Mouse (Mus musculus) forebrain, embryonic 10.5 days (tissue): ENCODE results near the gene Gfi1b. TPM values are rescaled to one million over a fixed set of nuclear protein-coding genes. Genes with fewer than 3 reads are reported as not detected.

Experiments
- DNase-seq: peaks from one replicate; pipeline ENCODE4 v3.0.0-alpha.2; 2017; ENCODE audit warnings: low spot score; ENCODE audit errors: extremely low spot score
- H3K27ac ChIP-seq: fragments of 300-500 bp; sonication (generic); 2 replicates; pipeline ENCODE4 v1.5.1; 2016; ENCODE audit warnings: mild to moderate bottlenecking
- H3K27me3 ChIP-seq: fragments of 300-500 bp; sonication (generic); 2 replicates; pipeline ENCODE4 v1.6.1; 2016; ENCODE audit warnings: mild to moderate bottlenecking; ENCODE audit not compliant: poor library complexity, severe bottlenecking
- H3K36me3 ChIP-seq: fragments of 300-500 bp; sonication (generic); replicated peaks from 2 replicates; pipeline ENCODE4 v1.6.1; 2016; ENCODE audit warnings: mild to moderate bottlenecking, moderate library complexity
- H3K4me1 ChIP-seq: fragments of 300-500 bp; sonication (generic); 2 replicates; pipeline ENCODE4 v1.6.1; 2016
- H3K4me3 ChIP-seq: fragments of 300-500 bp; sonication (generic); 2 replicates; pipeline ENCODE4 v1.5.1; 2016; ENCODE audit warnings: mild to moderate bottlenecking, moderate library complexity
- H3K9me3 ChIP-seq: fragments of 300-500 bp; sonication (generic); 2 replicates; pipeline ENCODE4 v1.6.1; 2016; ENCODE audit warnings: mild to moderate bottlenecking, moderate library complexity
- WGBS: fragments of 180-500 bp; shearing (Covaris S2); methylation state at CpG from one replicate; pipeline ENCODE4 v1.1.7; 2016; 5-methylcytosine and 5-hydroxymethylcytosine counted together
- polyA plus RNA-seq: library from polyadenylated mRNA; unstranded; fragments of >200 nt; fragmentation: Nextera tagmentation; extraction: Ambion mirVana; gene quantifications from 2 replicates; pipeline ENCODE4 v1.2.1, GENCODE M21; 2016

The Gfi1b gene
- polyA plus RNA-seq, 1 experiment from 2014 or later, result 5.4 TPM

GRCm38 (mm10) chr2:28618777-28619336, 2.9 kb downstream of the Gfi1b start:
- no peak for DNase-seq
- Histone ChIP-seq H3K27ac (no peak overlapping the region), H3K36me3 (no peaks in the 10 kb centered on the region), H3K4me3 (no peak overlapping the region), H3K27me3 (peaks cover 51% of the 10 kb centered on the region), H3K4me1 (peaks cover 34% of the 10 kb centered on the region), H3K9me3 (no peaks in the 10 kb centered on the region)
- WGBS, result 83% methylated on average over 6 of the region's 6 CpGs

- Histone ChIP-seq H3K36me3 (no peaks in the 10 kb centered on the region), H3K27ac (0 out of 2 replicates have a peak overlapping the region, but pooled peaks have one; percentile 41), H3K4me1 (peaks cover 32% of the 10 kb centered on the region), H3K9me3 (no peaks in the 10 kb centered on the region), H3K4me3 (0 out of 2 replicates have a peak overlapping the region, but pooled peaks have one; percentile 1), H3K27me3 (peaks cover 42% of the 10 kb centered on the region)
- WGBS, result 76% methylated on average over 8 of the region's 8 CpGs
- DNase-seq, result no peak
These were observed 4.0 kb downstream of the Gfi1b start for GRCm38 (mm10) chr2:28617498-28618486.

- peaks cover 27% of the 10 kb centered on the region for H3K4me1 ChIP-seq
- WGBS, result 80% methylated on average over 9 of the region's 9 CpGs
- no peak for DNase-seq
- H3K9me3 ChIP-seq, result no peaks in the 10 kb centered on the region
- no peaks in the 10 kb centered on the region for H3K36me3 ChIP-seq
- H3K4me3 ChIP-seq, result no peak overlapping the region
- H3K27me3 ChIP-seq, result peaks cover 33% of the 10 kb centered on the region
- no peak overlapping the region for H3K27ac ChIP-seq
These were observed 4.9 kb downstream of the Gfi1b start for GRCm38 (mm10) chr2:28616874-28617273.

- H3K36me3 ChIP-seq, result no peaks in the 10 kb centered on the region
- no peaks in the 10 kb centered on the region for H3K9me3 ChIP-seq
- no peak for DNase-seq
- H3K4me1 ChIP-seq, result peaks cover 25% of the 10 kb centered on the region
- peaks cover 28% of the 10 kb centered on the region for H3K27me3 ChIP-seq
- no peak overlapping the region for H3K27ac ChIP-seq
- WGBS, result 36% methylated on average over 5 of the region's 5 CpGs
- no peak overlapping the region for H3K4me3 ChIP-seq
These were observed 5.4 kb downstream of the Gfi1b start for GRCm38 (mm10) chr2:28616358-28616757.

GRCm38 (mm10) chr2:28613599-28613998, 8.2 kb downstream of the Gfi1b start:
- peaks cover 28% of the 10 kb centered on the region for H3K4me1 ChIP-seq
- H3K27me3 ChIP-seq, result 0 out of 2 replicates have a peak, but pooled peaks cover under 1% of the 10 kb centered on the region
- no peaks in the 10 kb centered on the region for H3K36me3 ChIP-seq
- no peak overlapping the region for H3K4me3 ChIP-seq
- DNase-seq, result no peak
- H3K27ac ChIP-seq, result no peak overlapping the region
- no peaks in the 10 kb centered on the region for H3K9me3 ChIP-seq
- WGBS, result 93% methylated on average over 10 of the region's 10 CpGs

- H3K27ac ChIP-seq, result no peak overlapping the region
- H3K4me3 ChIP-seq, result no peak overlapping the region
- no peak for DNase-seq
- WGBS, result 63% methylated on average over 10 of the region's 10 CpGs
- no peaks in the 10 kb centered on the region for H3K27me3 ChIP-seq
- H3K4me1 ChIP-seq, result peaks cover 21% of the 10 kb centered on the region
- no peaks in the 10 kb centered on the region for H3K9me3 ChIP-seq
- H3K36me3 ChIP-seq, result no peaks in the 10 kb centered on the region
These were observed 9.2 kb downstream of the Gfi1b start for GRCm38 (mm10) chr2:28612436-28613063.

GRCm38 (mm10) chr2:28611407-28611787, 10.4 kb downstream of the Gfi1b start:
- Histone ChIP-seq H3K27me3 (no peaks in the 10 kb centered on the region), H3K36me3 (no peaks in the 10 kb centered on the region), H3K27ac (0 out of 2 replicates have a peak overlapping the region, but pooled peaks have one; percentile 15), H3K4me1 (peaks cover 22% of the 10 kb centered on the region), H3K4me3 (no peak overlapping the region), H3K9me3 (no peaks in the 10 kb centered on the region)
- DNase-seq, result no peak
- 89% methylated on average over 17 of the region's 17 CpGs for WGBS

GRCm38 (mm10) chr2:28610716-28611406, 10.9 kb downstream of the Gfi1b start:
- no peak for DNase-seq
- no peaks in the 10 kb centered on the region for H3K36me3 ChIP-seq
- H3K9me3 ChIP-seq, result no peaks in the 10 kb centered on the region
- 0 out of 2 replicates have a peak overlapping the region, but pooled peaks have one; percentile 15 for H3K27ac ChIP-seq
- no peaks in the 10 kb centered on the region for H3K27me3 ChIP-seq
- 74% methylated on average over 12 of the region's 12 CpGs for WGBS
- H3K4me1 ChIP-seq, result peaks cover 21% of the 10 kb centered on the region
- no peak overlapping the region for H3K4me3 ChIP-seq

- H3K4me3 ChIP-seq, result no peak overlapping the region
- H3K27ac ChIP-seq, result no peak overlapping the region
- H3K36me3 ChIP-seq, result no peaks in the 10 kb centered on the region
- 91% methylated on average over 10 of the region's 10 CpGs for WGBS
- H3K9me3 ChIP-seq, result no peaks in the 10 kb centered on the region
- no peak for DNase-seq
- peaks cover 21% of the 10 kb centered on the region for H3K4me1 ChIP-seq
- H3K27me3 ChIP-seq, result no peaks in the 10 kb centered on the region
These were observed 11.9 kb downstream of the Gfi1b start for GRCm38 (mm10) chr2:28609851-28610250.

- Histone ChIP-seq H3K36me3 (no peaks in the 10 kb centered on the region), H3K27ac (no peak overlapping the region), H3K27me3 (no peaks in the 10 kb centered on the region), H3K4me3 (no peak overlapping the region), H3K9me3 (no peaks in the 10 kb centered on the region), H3K4me1 (peaks cover 21% of the 10 kb centered on the region)
- WGBS, result 52% methylated on average over 10 of the region's 10 CpGs
- DNase-seq, result no peak
These were observed 14.2 kb downstream of the Gfi1b start for GRCm38 (mm10) chr2:28607341-28608165.

GRCm38 (mm10) chr2:28606601-28607340, 15.0 kb downstream of the Gfi1b start:
- no peak for DNase-seq
- no peaks in the 10 kb centered on the region for H3K27me3 ChIP-seq
- H3K9me3 ChIP-seq, result no peaks in the 10 kb centered on the region
- 69% methylated on average over 8 of the region's 8 CpGs for WGBS
- H3K4me3 ChIP-seq, result no peak overlapping the region
- H3K27ac ChIP-seq, result no peak overlapping the region; the same call in 1 of the 2 replicates
- H3K4me1 ChIP-seq, result peaks cover 28% of the 10 kb centered on the region
- H3K36me3 ChIP-seq, result no peaks in the 10 kb centered on the region
